Mouse (Mus musculus): ENCODE results near the gene Med13l.

- TF ChIP-seq NRF1 (IDR thresholded peaks at IDR 0.05; ENCODE audit: low read depth, low read length), result no peak
- no peak for TF ChIP-seq MAX (IDR thresholded peaks at IDR 0.05; ENCODE audit: low read length)
- TF ChIP-seq CTCF (conservative IDR thresholded peaks at IDR 0.05 in 1 of 2, IDR thresholded peaks at IDR 0.05 in 1 of 2; ENCODE audit: low read depth in 2 of 2, low read length in 2 of 2), result no peak
Measured at GRCm38 (mm10) chr5:118598601-118599000, 38.1 kb downstream of the Med13l start.
